Mouse (Mus musculus) embryonic fibroblast, embryonic 13.5 days (primary cell): ENCODE measurements around the gene 2310033P09Rik.

Source experiments
- CTCF ChIP-seq: IDR thresholded peaks from 2 replicates; pipeline ENCODE4 v1.5.1; 2011; ENCODE audit warnings: mild to moderate bottlenecking, control low read depth, low read length, moderate library complexity, borderline replicate concordance; ENCODE audit not compliant: insufficient read depth
- POLR2A ChIP-seq: IDR thresholded peaks from 2 replicates; pipeline ENCODE4 v1.6.1; 2011; ENCODE audit warnings: low read depth, mild to moderate bottlenecking, control low read depth, low read length, moderate library complexity

DNA sequence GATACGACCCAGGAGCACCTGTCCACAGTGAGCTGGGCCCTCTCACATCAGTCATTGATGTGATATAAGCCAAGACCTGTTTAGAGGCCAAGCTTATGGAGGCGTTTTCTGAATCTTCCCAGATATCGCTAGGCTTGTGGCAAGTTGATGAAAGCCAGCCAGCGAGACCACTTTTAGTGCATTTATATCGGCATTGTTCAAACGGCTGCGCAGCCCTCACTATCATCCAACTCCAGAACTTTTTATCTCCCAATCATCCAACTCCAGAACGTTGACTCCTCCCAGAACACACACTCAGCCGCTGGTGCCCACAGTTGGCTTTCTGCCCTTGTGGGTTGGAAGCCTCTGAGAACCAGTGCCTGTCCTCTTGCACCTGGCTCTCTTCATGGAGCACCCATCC, 43.7 kb upstream of the 2310033P09Rik start:
- TF ChIP-seq CTCF (no peak), POLR2A (no peak)
